Mouse (Mus musculus): ENCODE results near the gene Gpc5. TPM values are rescaled to one million over a fixed set of nuclear protein-coding genes. Genes with fewer than 3 reads are reported as not detected.

The Gpc5 gene
- total RNA-seq, 2 experiments from 2014 or later, result not detected

DNA sequence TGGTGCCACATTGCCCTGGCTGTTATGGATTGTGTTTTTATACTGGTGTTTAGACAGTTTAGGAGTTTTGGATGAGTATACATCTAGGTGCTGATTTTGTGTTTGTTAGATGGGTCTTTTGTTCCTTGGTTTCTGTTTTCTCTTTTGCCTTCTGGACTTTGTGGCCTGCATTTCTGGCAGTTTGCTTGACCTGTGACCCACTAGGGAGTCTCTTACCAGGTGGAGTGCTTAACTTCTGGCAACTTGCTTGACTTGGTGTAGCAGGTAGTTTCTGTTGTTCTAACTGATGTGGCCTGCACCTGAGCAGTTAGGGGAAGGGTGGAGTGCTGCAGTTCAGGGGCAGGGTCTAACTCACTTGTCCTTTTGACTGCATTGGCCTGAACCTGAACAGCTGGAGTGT lies 14.3 kb downstream of the Gpc5 start:
- no peak for DNase-seq (ENCODE audit: low spot score)

- DNase-seq (ENCODE audit: low spot score), result no peak
These were observed 15.5 kb downstream of the Gpc5 start for GRCm38 (mm10) chr14:115107467-115107866.

DNA sequence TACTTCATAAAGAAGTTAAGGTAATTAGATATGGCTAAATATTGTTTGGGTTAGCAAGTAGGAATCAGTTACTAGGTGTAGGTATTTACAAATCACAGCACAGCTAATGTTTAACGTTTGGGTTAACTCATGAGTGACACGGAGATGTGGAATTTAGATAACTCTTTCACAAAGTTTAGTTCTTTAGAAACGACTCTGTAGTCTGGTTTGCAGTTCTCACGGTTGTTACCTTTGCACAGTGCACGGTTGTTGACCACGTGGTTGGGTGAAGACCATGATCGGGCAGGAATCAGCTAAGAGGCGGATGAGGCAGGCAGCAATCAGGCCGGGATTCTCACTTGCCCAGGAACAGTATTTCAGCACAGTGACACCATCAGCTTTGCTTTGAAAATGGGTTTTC lies 26.6 kb downstream of the Gpc5 start:
- DNase-seq (ENCODE audit: low spot score), result no peak

- DNase-seq (ENCODE audit: low spot score), result no peak
These were observed 56.8 kb downstream of the Gpc5 start for GRCm38 (mm10) chr14:115148821-115149220.

- no peak for DNase-seq (ENCODE audit: low spot score)
These were observed 64.6 kb downstream of the Gpc5 start for GRCm38 (mm10) chr14:115156597-115156996.

DNA sequence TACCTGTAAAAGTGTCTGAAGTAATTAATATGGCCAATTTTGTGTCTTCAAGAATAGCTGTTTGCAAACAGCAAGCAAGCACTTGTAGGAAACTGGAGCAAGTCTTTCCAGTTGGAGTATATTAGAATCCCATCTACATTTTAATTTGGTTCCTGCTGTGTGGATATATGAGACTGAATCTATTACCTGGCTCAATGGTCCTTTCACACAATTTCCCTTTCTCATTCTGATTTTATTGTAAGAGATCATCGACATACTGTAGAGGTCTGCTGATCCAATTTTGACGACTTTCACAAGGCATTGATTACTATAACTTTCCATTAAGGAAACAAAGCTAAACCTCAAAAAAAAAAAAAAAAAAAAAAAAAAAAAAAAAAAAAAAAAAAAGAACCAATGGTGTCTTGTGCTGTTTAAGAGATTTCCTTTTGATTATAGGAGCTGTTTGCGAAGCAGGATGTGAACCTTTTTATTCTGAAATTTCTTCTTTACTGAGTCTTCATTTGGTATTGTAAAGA lies 85.4 kb downstream of the Gpc5 start:
- DNase-seq (ENCODE audit: low spot score), result no peak

- no peak for DNase-seq (ENCODE audit: low spot score)
These were observed 87.9 kb downstream of the Gpc5 start for GRCm38 (mm10) chr14:115179925-115180324.

DNA sequence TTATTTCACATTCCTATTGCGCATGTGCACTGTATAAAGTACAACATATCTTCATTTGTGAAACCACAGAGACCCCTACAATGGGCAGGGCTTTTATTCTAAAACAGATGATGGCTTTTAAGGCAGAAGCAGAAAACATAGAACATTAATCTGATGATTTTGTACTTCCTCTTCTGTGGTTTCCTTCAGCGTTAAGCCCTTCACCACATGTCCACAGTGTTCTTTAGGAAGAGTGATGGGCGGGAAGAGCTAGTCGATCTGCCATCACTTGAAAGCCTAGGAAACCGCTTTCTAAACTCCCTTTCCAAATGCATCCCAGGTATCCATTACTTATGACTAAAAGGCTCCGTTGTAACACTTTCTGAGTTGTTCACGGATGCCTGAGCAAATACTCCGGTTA lies 96.2 kb downstream of the Gpc5 start:
- DNase-seq (ENCODE audit: low spot score), result no peak

DNA sequence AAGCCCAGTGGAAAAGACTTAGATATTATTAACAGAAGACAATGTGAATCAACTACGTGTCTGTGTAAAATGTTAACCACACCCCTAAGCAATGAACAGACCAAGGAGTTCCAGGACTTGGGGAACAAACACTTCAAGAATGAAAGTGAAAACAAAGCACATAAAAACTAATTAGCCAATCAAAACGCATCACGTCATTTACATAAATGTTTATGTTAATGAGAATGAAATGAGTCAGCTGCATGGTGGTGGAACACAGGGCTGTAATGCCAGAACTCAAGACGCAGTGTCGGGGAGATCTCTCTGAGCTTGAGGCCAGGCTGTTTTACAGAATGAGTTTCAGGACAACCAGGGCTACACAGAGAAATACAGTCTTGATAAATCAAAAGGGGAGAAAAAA lies 136.1 kb downstream of the Gpc5 start:
- no peak for DNase-seq (ENCODE audit: low spot score)

GRCm38 (mm10) chr14:115236387-115236786 lies 144.4 kb downstream of the Gpc5 start:
- DNase-seq (ENCODE audit: low spot score), result no peak

DNA sequence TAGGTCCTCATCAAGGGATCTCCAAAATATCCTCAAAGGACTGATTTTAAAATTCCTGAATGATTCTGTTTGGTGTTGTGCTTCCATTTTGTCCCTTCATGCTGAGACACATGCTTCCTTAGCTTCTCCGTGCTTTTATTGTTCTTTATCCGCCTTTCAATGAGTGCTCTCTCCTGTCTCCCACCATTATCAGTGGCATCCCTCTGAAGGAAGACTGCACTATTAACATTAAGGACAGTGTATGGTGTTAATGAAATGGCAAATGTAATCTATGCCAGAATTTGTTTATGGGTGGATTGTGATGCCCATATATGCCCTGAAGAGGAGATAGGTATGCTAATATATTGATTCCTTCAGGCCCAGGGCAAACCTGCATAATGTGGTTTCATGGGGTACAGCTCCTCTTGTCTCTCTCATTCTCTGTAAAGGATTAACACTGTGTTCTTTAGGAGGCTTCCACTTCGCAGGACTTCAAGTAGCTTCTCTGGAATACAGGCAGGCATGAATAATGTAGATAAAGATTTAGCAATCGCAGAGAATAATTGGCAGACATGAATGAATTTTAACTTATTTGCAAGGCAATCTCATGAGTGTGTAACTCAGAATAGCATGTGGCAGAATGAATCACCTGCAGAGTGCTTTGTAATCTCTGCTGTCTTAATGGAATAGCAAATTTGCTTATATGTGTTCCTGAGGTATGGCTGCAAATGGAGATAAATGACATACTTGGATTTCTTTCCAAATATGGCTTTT lies 148.8 kb downstream of the Gpc5 start:
- DNase-seq (ENCODE audit: low spot score), result no peak

GRCm38 (mm10) chr14:115250537-115250936 lies 158.5 kb downstream of the Gpc5 start:
- DNase-seq (ENCODE audit: low spot score), result no peak

DNA sequence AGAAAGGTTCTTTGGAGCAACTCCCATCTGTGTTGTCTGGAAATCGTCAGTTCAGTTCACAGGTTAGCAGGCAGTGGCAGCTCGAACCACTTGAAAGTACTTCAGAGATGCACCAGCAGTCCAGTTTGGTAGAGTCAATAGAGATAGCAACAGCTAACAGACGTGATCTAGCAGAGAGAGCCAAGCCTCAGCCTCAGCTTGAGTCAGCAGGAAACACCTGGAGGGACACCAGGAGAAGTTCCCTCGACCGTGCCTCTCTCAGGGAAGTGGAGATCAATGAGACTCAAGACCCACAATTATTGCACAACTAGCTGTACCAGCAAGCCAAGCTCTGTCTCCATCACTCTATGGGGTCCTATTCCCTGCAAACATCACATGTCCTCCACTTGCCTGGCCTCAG lies 159.8 kb downstream of the Gpc5 start:
- no peak for DNase-seq (ENCODE audit: low spot score)

- DNase-seq (ENCODE audit: low spot score), result no peak
These were observed 161.1 kb downstream of the Gpc5 start for GRCm38 (mm10) chr14:115253155-115253554.

DNA sequence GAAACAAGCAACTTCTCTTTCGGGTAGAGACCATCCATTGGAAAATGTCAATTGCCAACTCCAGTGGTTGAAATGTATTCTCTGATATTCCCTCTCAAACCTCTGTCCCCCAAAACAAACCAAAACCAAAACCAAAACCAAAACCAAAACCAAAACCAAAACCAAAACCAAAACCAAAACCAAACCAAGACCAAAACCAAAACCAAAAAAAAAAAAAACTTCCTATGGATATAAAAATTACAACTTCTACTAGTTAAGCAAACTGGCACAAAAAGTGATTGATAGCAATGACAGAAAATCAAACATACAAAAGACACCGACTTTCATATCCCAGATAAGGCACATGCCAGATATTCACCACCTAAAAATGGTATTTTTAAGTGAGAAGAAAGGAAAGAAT lies 161.7 kb downstream of the Gpc5 start:
- DNase-seq (ENCODE audit: low spot score), result no peak

- DNase-seq (ENCODE audit: low spot score), result no peak
These were observed 177.8 kb downstream of the Gpc5 start for GRCm38 (mm10) chr14:115269703-115270402.

DNA sequence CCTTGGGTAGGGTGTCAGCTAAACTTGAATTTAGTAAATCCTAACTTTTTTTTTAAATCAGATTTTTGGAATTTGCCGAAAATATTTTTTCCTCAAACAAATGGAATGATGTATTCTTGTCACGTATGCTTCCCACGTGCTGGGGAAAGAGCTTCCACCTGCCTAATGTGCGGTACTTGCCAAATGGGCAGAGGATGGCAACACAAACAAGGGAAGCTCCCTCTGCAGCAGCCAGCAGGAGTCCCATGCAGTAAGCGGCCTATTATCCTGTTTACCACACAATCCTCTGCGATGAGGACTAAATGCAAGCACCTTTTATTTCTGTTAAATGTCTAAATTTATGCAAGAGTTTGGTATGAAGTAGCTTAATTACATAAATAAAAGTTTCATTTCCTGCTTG lies 178.4 kb downstream of the Gpc5 start:
- no peak for DNase-seq (ENCODE audit: low spot score)

DNA sequence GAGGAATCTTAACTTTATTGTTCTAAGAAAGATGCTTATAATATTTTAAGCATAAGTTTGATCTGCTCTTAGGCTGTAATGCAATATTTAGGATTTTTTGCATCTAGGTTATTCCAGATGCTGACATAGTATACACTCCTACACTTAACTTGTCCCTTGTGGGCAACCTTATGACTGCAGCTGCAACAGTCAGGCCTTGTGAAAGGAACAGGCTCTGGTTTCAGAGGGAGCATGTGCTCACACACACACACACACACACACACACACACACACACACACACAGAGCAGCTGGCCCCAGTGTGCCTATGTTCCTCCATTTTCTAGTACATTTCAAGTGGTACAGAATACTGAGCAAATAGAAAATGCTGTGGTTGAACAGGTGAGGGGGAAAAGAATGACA lies 190.8 kb downstream of the Gpc5 start:
- DNase-seq (ENCODE audit: low spot score), result no peak

GRCm38 (mm10) chr14:115324247-115324646 lies 232.2 kb downstream of the Gpc5 start:
- DNase-seq (ENCODE audit: low spot score), result no peak

DNA sequence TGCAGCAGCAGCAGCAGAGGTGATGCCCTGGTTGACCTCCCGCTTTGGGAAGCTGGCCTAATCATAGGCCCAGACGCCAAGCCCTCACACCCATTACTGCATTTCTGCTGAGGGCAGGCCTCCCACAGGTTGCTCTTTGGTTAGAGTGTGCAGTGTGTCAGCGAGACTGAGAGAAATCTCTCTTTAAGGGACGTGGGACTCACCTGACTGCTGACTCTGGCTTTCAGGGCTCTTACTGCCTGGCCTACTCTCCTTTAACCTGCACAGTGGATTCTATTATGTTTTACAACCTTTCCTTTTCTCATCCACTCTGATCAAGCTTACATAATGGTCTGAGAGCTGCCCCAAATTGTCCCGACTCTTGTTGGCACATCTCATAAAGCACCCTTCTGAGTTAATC lies 234.4 kb downstream of the Gpc5 start:
- no peak for DNase-seq (ENCODE audit: low spot score)

GRCm38 (mm10) chr14:115339084-115339483 lies 247.1 kb downstream of the Gpc5 start:
- DNase-seq (ENCODE audit: low spot score), result no peak

DNA sequence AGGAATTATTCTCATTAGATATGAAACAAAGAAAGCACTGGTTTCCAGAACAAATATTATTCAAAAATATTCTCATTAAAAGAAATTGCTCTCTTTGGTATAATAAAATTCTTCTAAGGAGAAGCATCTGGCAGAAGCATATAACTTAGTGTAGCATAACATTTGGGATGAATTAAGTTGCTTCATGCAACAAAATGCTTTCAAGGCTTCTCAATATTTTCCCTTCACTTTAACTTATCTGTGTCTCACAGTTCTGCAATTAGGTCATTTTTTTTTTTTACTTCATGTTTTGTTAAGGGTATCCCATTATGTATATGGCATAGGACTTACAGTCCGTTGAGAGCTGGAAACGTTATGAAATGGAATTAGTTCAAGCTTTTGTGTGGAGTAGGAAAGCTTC lies 250.6 kb downstream of the Gpc5 start:
- no peak for DNase-seq (ENCODE audit: low spot score)

GRCm38 (mm10) chr14:115349448-115349847 lies 257.4 kb downstream of the Gpc5 start:
- no peak for DNase-seq (ENCODE audit: low spot score)

Data from gastrocnemius, adult 18-20 months (tissue).